Mouse (Mus musculus): ENCODE data around the gene Ddx18.
A peak's percentile ranks its signal among the peaks of the same experiment; 100 is the strongest.

DNA sequence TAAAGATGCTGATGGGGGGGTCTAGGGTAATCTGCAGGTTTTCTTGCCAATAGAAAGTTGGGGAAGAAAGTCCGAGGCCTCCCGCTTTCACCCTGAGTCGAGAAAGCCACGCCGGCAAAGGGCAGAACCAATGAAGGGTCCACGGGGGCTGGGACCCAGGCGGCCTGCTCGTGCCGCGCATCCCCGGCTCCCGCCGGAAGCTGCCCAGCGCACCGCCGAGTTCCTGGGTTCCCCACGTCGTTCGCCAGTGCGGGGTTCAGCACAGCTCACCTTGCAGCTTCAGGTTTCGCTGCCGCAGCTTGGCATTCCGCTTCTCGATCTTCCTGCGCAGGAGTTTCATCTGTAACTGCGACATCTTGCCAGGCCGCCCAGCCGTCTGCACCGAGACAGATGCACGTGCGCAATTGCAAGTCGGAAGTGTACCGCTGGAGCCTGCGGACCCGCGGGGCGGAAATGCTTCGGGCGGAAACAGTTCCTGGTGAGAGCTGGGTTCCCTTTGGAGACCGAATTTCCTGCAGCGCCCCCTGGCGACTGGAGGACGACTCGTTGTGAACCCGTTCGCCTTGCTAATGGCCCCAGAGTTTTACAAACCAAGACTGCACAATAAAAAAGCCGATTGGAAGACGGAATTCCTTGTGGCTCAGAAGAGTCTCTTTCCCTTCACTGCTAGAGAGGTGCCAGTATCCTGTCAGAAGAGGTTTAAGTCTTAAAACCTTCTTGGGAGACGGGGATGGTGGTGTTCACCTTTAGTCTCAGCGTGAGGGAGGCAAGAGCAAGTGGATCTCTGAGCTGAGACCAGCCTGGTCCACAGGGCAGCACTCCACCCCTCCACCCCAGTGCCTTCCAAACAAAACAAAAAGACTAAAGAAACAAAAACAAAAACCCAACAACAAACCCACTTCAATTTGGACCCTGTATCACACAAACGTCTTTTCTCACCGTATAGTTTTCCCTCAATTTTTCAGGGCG lies at the start of gene Ddx18:
- TF ChIP-seq SMC3 (IDR thresholded peaks at IDR 0.05; ENCODE audit: low read depth, low read length) (no peak), CTCF (conservative IDR thresholded peaks at IDR 0.05 in 1 of 2, IDR thresholded peaks at IDR 0.05 in 1 of 2; ENCODE audit: low read depth in 2 of 2, low read length in 2 of 2) (peak; percentile 45 to 85), SIN3A (IDR thresholded peaks at IDR 0.05; ENCODE audit: low read length) (peak; percentile 89), NELFE (IDR thresholded peaks at IDR 0.05; ENCODE audit: low read depth, low read length) (peak; percentile 62; the same call in 1 of the 2 replicates), USF1 (IDR thresholded peaks at IDR 0.05; ENCODE audit: low read depth, low read length) (no peak), JUND (conservative IDR thresholded peaks at IDR 0.05; ENCODE audit: low read depth, low read length) (no peak), TCF12 (IDR thresholded peaks at IDR 0.05; ENCODE audit: low read depth, low read length) (peak; percentile 80), POLR2AphosphoS2 (IDR thresholded peaks at IDR 0.05; ENCODE audit: low read depth, low read length) (no peak)

Measured in CH12.LX (cell line).